Mouse (Mus musculus): Measurements from ENCODE around the gene Npy.

Npy gene

DNA sequence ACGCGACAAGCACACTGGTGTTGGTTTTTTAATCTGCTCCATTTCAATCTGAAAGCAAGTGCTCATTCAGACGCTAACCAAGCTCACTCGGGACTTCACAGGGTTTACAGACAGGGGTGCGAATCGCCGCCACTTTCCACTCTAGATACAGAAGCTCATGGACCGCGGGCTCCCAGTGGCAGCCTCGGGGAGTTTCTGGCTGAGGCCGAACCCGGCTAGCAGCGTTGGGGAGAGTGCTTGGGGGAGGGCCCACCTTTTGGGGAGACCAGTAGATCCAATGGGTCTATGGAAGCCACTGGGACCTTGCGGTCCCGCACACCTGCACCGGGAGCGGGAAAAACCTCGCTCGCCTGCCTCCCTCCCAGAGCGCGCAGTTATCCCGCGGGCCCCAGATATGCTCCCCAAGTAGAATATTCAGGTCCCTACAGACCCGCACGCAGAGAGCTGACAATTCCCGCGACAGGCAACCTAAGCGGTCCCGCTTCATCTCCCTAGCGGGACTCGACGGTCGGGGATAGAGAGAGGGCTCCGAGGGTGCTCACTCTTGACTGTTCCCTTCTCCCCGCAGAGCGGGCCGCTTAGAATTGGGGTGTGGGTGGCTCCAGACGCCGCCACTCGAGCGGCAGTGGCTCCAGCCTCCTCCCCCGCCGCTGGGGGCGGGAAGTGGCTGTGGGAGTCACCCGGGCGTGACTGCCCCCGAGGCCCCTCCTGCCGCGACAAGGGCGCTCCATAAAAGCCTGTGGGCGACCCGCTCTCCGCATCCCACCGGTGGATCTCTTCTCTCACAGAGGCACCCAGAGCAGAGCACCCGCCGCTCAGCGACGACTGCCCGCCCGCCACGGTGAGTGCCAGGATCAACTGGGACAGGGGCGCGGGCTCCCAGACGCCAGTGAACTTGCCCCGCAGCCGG, at the start of gene Npy:
Gene Npy, plus strand, starts transcription at position 750 of the 910 bp plus-strand sequence.
- DNase-seq, result peak; percentile 40 to 61

DNA sequence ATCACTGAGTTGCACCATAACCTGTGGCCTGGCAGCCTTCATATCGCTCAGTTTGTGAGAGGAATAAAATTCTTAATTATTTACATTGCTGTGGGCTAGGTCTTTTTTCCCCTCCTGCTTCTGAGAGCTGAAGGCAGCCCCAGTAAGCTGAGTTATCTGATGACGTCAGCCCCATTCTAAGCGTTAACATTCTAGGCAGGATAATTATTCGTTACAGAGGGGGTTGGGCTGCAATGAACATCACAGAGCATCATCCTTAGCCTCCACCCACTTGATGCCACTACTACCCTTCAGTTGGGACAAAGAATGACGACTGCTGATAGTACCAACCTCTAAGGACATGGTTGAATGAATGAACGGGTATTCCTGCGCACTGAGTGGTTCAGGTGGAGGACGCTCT, 47.5 kb upstream of the Npy start:
- no peak for DNase-seq

DNA sequence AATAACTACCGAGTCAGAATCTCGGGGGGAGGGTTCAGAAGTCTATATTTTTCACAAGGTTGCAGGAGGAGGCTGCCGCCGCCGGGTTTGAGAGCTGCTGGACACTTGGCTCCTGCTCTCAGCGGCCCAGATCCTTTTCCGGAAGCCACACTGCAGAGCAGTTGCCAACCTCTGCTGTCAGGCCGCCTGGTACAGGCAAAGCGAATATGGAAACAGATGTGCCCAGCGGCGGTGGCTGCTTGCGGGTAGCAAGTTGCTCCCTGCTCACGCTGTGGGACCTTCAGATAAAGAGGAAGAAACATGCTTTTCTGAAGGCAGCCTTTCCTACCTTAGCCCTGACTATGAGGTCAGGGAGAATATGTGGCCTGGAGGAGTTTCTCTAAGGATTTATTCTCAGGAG, 44.4 kb upstream of the Npy start:
- DNase-seq, result no peak

DNA sequence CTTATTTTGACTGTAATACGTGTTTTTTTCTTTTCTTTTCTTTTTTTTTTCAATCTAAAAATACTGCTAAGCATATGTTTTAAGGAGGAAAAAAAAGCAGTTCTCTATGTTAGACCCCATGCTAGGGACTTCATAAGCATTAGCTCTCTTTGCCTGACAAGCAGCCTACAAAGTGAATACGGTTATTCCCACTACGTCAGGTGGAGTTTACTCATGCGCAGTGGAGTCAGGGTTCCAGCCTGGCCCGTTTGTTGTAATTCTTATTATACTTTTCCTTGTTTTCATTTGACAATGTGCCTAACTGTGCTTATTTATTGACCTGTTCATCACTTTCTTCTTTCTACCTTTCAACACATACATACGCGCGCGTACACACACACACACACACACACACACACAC, 43.8 kb upstream of the Npy start:
- DNase-seq, result no peak

- no peak for DNase-seq
Measured at GRCm38 (mm10) chr6:49779606-49780005, 42.9 kb upstream of the Npy start.

- DNase-seq, result no peak
Measured at GRCm38 (mm10) chr6:49780846-49781400, 41.6 kb upstream of the Npy start.

DNA sequence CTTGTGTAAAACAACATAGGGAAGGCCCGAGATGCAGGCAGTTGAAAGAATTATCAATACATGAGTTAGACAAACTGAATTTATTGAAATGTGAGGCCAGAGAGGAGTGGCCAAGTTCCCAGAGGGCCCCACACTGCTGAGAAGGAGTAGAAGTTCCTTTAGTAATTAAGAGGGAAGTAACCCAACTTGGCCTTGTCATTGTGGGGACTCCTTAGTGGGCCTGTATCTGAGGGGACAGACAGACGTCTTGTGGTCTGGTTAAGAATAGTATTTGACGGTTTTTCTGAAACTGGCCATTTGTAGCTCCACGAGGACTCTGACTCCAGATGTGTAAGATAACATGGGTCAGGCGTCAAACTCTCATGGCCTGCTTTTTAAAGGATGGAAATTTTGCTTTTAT, 40.7 kb upstream of the Npy start:
- DNase-seq, result no peak

DNA sequence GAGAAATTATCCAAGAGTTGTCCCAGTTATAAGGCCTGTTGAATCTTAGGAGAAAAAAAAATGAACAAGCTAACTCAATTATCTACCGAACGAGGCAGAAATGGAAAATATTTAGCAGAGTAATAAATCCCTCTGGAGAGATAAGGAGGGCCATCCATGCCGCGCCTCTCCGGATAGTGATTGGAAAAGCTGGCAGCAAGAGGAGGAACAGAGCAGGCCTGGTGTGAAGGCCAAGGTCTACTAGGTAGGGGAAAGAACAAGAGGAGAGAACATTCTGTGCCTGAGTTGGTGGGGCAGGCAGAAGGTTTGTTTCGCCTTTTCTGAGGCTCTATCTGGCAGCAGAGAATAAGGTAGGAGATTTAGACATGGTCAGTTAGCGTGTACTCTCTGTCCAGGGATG, 39.8 kb upstream of the Npy start:
- no peak for DNase-seq

GRCm38 (mm10) chr6:49792524-49792923, 30.0 kb upstream of the Npy start:
- DNase-seq, result peak; percentile 57 to 77

DNA sequence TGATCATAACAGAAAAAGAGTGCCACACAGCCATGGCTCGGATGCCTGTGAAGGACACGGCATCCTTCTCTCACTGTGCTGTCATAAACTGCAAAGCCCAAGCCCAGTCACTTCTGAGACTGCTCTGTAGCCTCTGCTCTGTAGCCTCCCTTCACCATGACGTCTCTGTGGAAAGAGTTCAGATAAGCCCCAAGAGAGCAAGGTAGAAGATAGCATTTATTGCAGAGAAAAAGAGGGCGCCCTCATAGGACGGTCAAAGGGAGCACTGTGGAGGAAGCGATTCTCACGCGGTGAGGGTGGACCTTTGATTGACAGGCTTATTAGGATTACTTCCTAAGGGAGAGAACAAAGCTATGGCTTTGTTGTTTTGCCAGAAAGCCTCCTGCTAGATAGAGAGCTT, 18.4 kb upstream of the Npy start:
- DNase-seq, result no peak

GRCm38 (mm10) chr6:49808076-49808475, 14.4 kb upstream of the Npy start:
- no peak for DNase-seq

- no peak for DNase-seq
Measured at GRCm38 (mm10) chr6:49817183-49817582, 5.3 kb upstream of the Npy start.

GRCm38 (mm10) chr6:49817625-49818024, 4.9 kb upstream of the Npy start:
- no peak for DNase-seq

- no peak for DNase-seq
Measured at GRCm38 (mm10) chr6:49822871-49823230, 341 bp downstream of the Npy start.

DNA sequence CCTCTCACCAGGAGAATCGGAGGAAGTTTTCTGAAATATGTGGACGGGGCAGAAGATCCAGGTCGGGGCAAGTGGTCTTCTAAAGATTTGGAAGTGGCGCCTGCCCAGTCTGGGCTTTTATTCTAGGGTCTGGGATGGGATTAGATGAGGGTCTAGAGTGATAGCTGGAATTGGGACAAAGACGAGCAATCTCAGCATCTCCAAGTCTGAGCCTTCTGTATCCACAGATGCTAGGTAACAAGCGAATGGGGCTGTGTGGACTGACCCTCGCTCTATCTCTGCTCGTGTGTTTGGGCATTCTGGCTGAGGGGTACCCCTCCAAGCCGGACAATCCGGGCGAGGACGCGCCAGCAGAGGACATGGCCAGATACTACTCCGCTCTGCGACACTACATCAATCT, 861 bp downstream of the Npy start:
- no peak for DNase-seq

GRCm38 (mm10) chr6:49823821-49824220, 1.3 kb downstream of the Npy start:
- DNase-seq, result no peak

- no peak for DNase-seq
Measured at GRCm38 (mm10) chr6:49831579-49831978, 9.1 kb downstream of the Npy start.

- no peak for DNase-seq
Measured at GRCm38 (mm10) chr6:49856830-49857229, 34.3 kb downstream of the Npy start.

- no peak for DNase-seq
Measured at GRCm38 (mm10) chr6:49867571-49867970, 45.1 kb downstream of the Npy start.

- DNase-seq, result no peak
Measured at GRCm38 (mm10) chr6:49871071-49871470, 48.6 kb downstream of the Npy start.

- no peak for DNase-seq
Measured at GRCm38 (mm10) chr6:49873556-49873955, 51.0 kb downstream of the Npy start.

- no peak for DNase-seq
Measured at GRCm38 (mm10) chr6:49875160-49875559, 52.6 kb downstream of the Npy start.

DNA sequence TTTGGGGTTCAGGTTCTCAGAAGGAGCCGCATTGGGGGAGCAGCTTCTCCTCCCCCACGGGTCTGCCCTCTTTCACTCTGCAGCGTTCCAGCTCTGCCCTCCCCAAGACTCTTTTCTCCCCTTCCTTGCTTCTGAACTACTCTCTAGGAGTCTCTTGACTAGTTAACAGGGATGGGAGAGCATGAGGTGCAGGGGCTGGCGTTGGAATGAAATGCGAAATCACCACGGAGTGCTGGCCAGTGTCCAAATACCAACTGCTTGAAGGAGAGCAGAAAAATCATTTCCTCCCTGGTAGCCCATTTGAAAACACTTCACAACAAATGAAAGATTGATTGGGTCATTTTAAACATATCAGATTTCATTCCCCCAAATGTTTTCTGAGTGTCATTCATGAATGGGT, 53.3 kb downstream of the Npy start:
- peak in 1 of 2 experiments; percentile 15 for DNase-seq

All from kidney, postnatal 25 days (tissue).